Mouse (Mus musculus): ENCODE data around the gene Stk11.

Stk11 gene

DNA sequence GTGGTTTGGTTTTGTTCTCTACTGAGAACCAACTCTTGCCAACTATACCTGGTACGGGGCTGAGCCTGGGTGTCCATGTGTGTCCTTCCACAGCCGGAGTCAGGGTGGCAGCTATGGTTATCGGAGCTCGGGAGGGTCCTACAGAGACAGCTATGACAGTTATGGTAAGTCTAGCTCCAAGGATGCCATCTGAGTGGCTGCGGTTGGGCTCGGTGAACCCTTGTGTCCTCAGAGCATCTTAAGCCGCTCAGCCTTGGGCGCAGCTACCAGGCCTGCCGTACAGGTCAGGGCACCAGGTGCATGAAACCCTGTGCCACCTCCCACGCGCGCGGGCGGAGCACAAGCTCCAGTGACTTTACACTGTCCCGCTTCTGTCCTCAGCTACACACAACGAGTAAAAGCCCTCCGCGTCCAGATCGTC, 55.0 kb downstream of the Stk11 start:
- no peak for DNase-seq (ENCODE audit: low spot score)

DNA sequence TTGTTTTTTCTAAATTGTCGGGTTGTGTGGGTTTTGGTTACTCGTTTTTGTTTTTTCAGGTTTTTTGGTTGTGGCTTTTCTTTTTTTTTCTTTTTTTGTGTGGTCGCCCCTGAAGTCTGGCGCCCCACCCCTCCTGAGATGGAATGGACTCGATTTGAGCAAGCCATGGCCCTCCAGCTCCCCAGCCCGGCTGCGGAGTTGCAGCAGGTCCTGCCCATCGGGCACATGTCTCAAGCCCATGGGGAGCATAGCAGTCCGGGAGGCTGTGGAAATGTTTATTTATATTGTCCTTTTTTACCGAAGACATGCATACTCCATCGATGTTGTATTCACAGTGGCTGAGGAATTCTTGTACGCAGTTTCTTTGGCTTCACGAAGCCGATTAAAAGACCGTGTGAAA, 55.6 kb downstream of the Stk11 start:
- DNase-seq (ENCODE audit: low spot score): no peak

GRCm38 (mm10) chr10:80171760-80172526, 56.3 kb downstream of the Stk11 start:
- no peak for DNase-seq (ENCODE audit: low spot score)

DNA sequence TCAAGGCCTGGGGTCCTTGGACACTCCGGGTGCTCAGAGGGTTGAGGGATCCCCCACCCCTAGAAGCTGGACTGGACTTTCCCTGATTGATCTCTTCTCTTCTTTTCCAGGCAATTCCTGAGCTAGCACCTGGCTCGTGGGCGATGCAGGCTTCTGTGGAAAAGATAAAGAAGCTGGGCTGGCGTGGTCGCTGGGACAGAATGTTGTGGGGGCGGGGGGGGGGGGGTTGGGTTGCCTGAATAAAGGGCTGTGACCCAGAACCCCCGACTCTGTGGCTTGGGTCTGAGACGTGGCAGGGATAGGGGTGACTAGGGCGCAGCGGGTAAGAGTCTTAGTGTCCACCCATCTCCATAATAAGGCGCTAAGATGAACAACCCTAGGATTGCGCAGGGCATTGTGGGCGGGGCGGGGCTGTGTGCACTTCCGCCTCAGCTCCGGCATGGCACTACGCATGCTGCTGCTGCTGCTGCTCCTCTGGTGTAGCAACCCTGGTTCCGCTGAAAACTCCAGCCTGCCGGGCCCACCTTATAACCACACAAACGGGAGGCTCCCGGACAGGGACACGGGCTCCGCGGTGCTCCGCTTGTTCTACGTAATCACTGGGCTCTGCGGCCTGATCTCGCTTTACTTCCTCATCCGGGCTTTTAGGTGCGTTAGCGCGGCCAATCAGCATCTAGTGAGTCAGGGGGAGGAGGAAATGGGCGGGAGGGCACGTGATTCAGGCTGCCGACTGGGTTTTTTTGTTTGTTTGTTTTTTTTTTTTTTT, 57.1 kb downstream of the Stk11 start, which contains the start of gene 1600002K03Rik:
1600002K03Rik (plus strand) TSS at position 418 of the 766 bp plus-strand sequence.
- peak; percentile 94 for DNase-seq (ENCODE audit: low spot score)

DNA sequence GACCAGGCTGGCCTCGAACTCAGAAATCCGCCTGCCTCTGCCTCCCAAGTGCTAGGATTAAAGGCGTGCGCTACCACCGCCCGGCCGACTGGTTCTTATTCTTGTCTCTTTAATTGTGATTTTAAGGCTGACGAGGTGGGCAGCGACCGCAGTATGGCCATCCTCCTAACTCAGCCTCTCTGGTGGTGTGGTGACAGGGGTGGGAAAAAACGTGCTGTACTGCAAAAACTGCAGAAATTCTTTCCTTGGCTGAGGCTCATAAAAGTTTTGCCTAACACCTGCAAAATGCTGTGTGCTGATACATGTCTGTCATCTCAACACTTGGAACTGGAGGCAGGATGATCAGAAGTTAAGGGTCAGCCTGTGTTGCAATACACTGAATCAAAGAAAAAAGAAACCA, 57.8 kb downstream of the Stk11 start:
- DNase-seq (ENCODE audit: low spot score): no peak

GRCm38 (mm10) chr10:80173955-80174640, 58.5 kb downstream of the Stk11 start:
- no peak for DNase-seq (ENCODE audit: low spot score)

DNA sequence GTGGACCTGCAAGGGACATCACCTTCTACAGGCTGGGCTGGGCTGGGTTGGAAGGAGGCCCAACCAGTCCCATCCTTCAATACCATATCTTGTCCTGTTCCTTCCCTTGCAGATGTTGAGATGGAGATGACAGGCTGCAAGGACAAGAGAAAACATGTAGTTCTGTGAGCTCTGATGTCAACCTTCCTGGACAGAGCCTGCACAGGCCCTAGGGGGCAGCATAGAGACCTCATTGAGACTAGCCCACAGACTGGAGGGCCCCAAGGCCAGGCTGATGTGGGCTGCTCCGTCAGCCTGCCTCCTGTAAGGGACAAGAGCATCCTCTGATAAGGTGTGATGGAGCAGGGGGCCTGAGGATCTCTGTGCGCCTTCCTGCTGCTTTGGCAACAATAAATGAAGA, 59.1 kb downstream of the Stk11 start:
- no peak for DNase-seq (ENCODE audit: low spot score)

GRCm38 (mm10) chr10:80175536-80176269, 60.1 kb downstream of the Stk11 start:
- no peak for DNase-seq (ENCODE audit: low spot score)

GRCm38 (mm10) chr10:80176270-80176834, 60.7 kb downstream of the Stk11 start:
- DNase-seq (ENCODE audit: low spot score): no peak

- DNase-seq (ENCODE audit: low spot score): no peak
Observed at GRCm38 (mm10) chr10:80177441-80178279, 62.1 kb downstream of the Stk11 start.

- DNase-seq (ENCODE audit: low spot score): no peak
Observed at GRCm38 (mm10) chr10:80179068-80180051, 63.8 kb downstream of the Stk11 start, which contains the start of gene Efna2. Efna2 (plus strand) TSS chr10:80179482.
